Mouse (Mus musculus) Patski (cell line): ENCODE measurements around the gene Mapk11. TPM values are rescaled to one million over a fixed set of nuclear protein-coding genes. Genes with fewer than 3 reads are reported as not detected.

ENCODE experiments used
- ATAC-seq: fragments of 100-300 bp; one replicate; pipeline ENCODE4 v1.8.0; 2021
- CTCF ChIA-PET: fragments of 350-600 bp; sonication (Branson Sonifier 250); formaldehyde crosslinking; loops from one replicate; lab custom pipeline; 2022; ENCODE audit warnings: inconsistent platforms; lab: Charles Lee
- POLR2A ChIA-PET: fragments of 350-600 bp; sonication (Branson Sonifier 250); formaldehyde crosslinking; loops from one replicate; lab custom pipeline; 2022; ENCODE audit warnings: antibody characterized with exemption, inconsistent platforms; lab: Charles Lee
- DNase-seq: peaks from one replicate; pipeline ENCODE4 v3.0.0-alpha.2; 2011; ENCODE audit warnings: low read depth, low spot score
- H3K27me3 ChIP-seq: fragments of 371-371 bp; one replicate; pipeline ENCODE4 v1.5.1; 2021
- CTCF ChIP-seq: fragments of 100-300 bp; IDR thresholded peaks from one replicate; pipeline ENCODE4 v1.5.1; 2021
- in situ Hi-C: fragments of 300-500 bp; cut with MboI; formaldehyde crosslinking; loops from 3 replicates; pipeline ENCODE4 v1.11.1; 2018; ENCODE audit warnings: low pct_unique_long_range_greater_than_20kb, mixed read lengths
- polyA plus RNA-seq: library from polyadenylated mRNA; unstranded; gene quantifications from one replicate; pipeline ENCODE4 v1.2.3, GENCODE M21; 2021

Mapk11 gene
- polyA plus RNA-seq, 1 experiment from 2014 or later = 16.3 TPM

- no peak for DNase-seq
- POLR2A ChIA-PET = interaction anchor here (0.6 to 0.9 kb wide), 2 partner anchors 23 to 32 kb away, joined by 3 to 4 read pairs; partner anchors contain the start of gene Mapk11
Measured at GRCm38 (mm10) chr15:89181561-89182270, 32.3 kb upstream of the Mapk11 start.

GRCm38 (mm10) chr15:89180571-89181229 lies 31.3 kb upstream of the Mapk11 start, which contains the start of gene Plxnb2:
TSS of gene Plxnb2 (minus strand) at chr15:89180788.
- ATAC-seq (peak; percentile 61), DNase-seq (no peak)
- no peak for TF ChIP-seq CTCF
- ChIA-PET CTCF (interaction anchor here (1.9 to 3.8 kb wide), 2 partner anchors 13 to 15 kb away, joined by 7 to 15 read pairs; partner anchors contain the start of gene Dennd6b), POLR2A (interaction anchor here (1.1 to 2.8 kb wide), 3 partner anchors 12 to 98 kb away, joined by 3 to 14 read pairs (median 14); no protein-coding TSS in a partner anchor)
- in situ Hi-C loops = no loop called here
- H3K27me3 ChIP-seq = no peaks in the 10 kb centered on the region

More at GRCm38 (mm10) chr15:89181561-89182270, 32.3 kb upstream of the Mapk11 start:
- in situ Hi-C loops = no loop called here
- CTCF ChIA-PET = interaction anchor here (1.2 to 3.8 kb wide), 3 partner anchors 12 to 28 kb away, joined by 4 to 15 read pairs (median 7); partner anchors contain the start of gene Dennd6b
- TF ChIP-seq CTCF = no peak
- ATAC-seq = no peak
- H3K27me3 ChIP-seq = no peaks in the 10 kb centered on the region

GRCm38 (mm10) chr15:89180081-89180541 lies 30.7 kb upstream of the Mapk11 start:
- no peak for ATAC-seq
- in situ Hi-C loops = no loop called here
- ChIA-PET POLR2A (interaction anchor here (0.5 to 2.8 kb wide), 5 partner anchors 11 to 98 kb away, joined by 3 to 14 read pairs (median 10); partner anchors contain the start of gene Dennd6b), CTCF (interaction anchor here (3.2 kb wide), 1 partner anchor 10 kb away, joined by 10 read pairs; no protein-coding TSS in a partner anchor)
- no peak for TF ChIP-seq CTCF
- H3K27me3 ChIP-seq = no peaks in the 10 kb centered on the region
- DNase-seq = no peak

GRCm38 (mm10) chr15:89179630-89179964 lies 30.2 kb upstream of the Mapk11 start:
- no peaks in the 10 kb centered on the region for H3K27me3 ChIP-seq
- no peak for TF ChIP-seq CTCF
- DNase-seq (no peak), ATAC-seq (no peak)
- ChIA-PET CTCF (interaction anchor here (3.2 kb wide), 1 partner anchor 10 kb away, joined by 10 read pairs; no protein-coding TSS in a partner anchor), POLR2A (interaction anchor here (0.5 to 2.8 kb wide), 7 partner anchors 10 to 106 kb away, joined by 3 to 14 read pairs (median 5); partner anchors contain the start of gene Dennd6b)
- in situ Hi-C loops = no loop called here

- peak; percentile 89 for DNase-seq
- H3K27me3 ChIP-seq = no peaks in the 10 kb centered on the region
- in situ Hi-C loops = no loop called here
- POLR2A ChIA-PET = interaction anchor here (0.5 to 2.8 kb wide), 4 partner anchors 10 to 105 kb away, joined by 3 to 14 read pairs (median 8); partner anchors contain the start of gene Dennd6b
- peak; percentile 70 for ATAC-seq
- CTCF ChIA-PET = interaction anchor here (1.1 to 3.2 kb wide), 3 partner anchors 9 to 50 kb away, joined by 3 to 10 read pairs (median 6); partner anchors contain the start of gene Hdac10
- no peak for TF ChIP-seq CTCF
Measured at GRCm38 (mm10) chr15:89178954-89179629, 29.7 kb upstream of the Mapk11 start.

GRCm38 (mm10) chr15:89178260-89178860 lies 28.9 kb upstream of the Mapk11 start:
- TF ChIP-seq CTCF = no peak
- DNase-seq = no peak
- ChIA-PET CTCF (interaction anchor here (0.8 to 3.2 kb wide), 7 partner anchors 8 to 49 kb away, joined by 3 to 10 read pairs (median 3); partner anchors contain the start of gene Hdac10), POLR2A (interaction anchor here (0.7 to 2.8 kb wide), 5 partner anchors 9 to 360 kb away, joined by 3 to 14 read pairs (median 4); partner anchors contain the start of gene Dennd6b)
- in situ Hi-C loops = no loop called here
- H3K27me3 ChIP-seq = no peaks in the 10 kb centered on the region
- no peak for ATAC-seq

- DNase-seq = no peak
- no peaks in the 10 kb centered on the region for H3K27me3 ChIP-seq
- in situ Hi-C loops = no loop called here
- ChIA-PET CTCF (interaction anchor here (0.8 to 3.2 kb wide), 8 partner anchors 8 to 49 kb away, joined by 3 to 10 read pairs (median 3); partner anchors contain the start of genes Dennd6b and Hdac10), POLR2A (interaction anchor here (0.7 to 2.8 kb wide), 5 partner anchors 9 to 359 kb away, joined by 3 to 14 read pairs (median 3); no protein-coding TSS in a partner anchor)
- TF ChIP-seq CTCF = no peak
- ATAC-seq = no peak
Measured at GRCm38 (mm10) chr15:89177576-89178259, 28.3 kb upstream of the Mapk11 start.

- no peak for TF ChIP-seq CTCF
- no peak for DNase-seq
- ATAC-seq = no peak
- no peaks in the 10 kb centered on the region for H3K27me3 ChIP-seq
- ChIA-PET POLR2A (interaction anchor here (0.6 to 1.3 kb wide), 3 partner anchors 11 to 30 kb away, joined by 3 read pairs; no protein-coding TSS in a partner anchor), CTCF (interaction anchor here (1.0 to 3.2 kb wide), 4 partner anchors 7 to 48 kb away, joined by 3 to 10 read pairs (median 4); partner anchors contain the start of genes Dennd6b and Hdac10)
- in situ Hi-C loops = no loop called here
Measured at GRCm38 (mm10) chr15:89177121-89177520, 27.7 kb upstream of the Mapk11 start.
